Mouse (Mus musculus): ENCODE results near the gene Taar7b.

DNA sequence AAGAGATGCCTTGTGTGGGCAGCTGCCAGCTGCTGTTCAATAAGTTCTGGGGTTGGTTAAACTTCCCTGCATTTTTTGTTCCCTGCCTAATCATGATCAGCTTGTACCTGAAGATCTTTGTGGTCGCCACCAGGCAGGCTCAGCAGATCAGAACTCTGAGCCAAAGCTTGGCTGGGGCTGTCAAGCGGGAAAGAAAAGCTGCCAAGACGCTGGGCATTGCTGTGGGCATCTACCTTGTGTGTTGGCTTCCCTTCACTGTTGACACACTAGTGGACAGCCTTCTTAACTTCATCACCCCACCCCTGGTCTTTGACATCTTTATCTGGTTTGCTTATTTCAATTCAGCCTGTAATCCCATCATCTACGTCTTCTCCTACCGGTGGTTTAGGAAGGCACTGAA lies 28.5 kb upstream of the Taar7b start:
- TF ChIP-seq CTCF (IDR thresholded peaks at IDR 0.05; ENCODE audit: borderline replicate concordance, control insufficient read depth, extremely low read depth, insufficient read depth, low read length, poor library complexity) (no peak), POLR2A (IDR thresholded peaks at IDR 0.05; ENCODE audit: control insufficient read depth, extremely low read depth, insufficient read depth, low read length, poor library complexity) (no peak)
